Mouse (Mus musculus): ENCODE data around the gene Mtf1. TPM values are rescaled to one million over a fixed set of nuclear protein-coding genes. Genes with fewer than 3 reads are reported as not detected.
A peak's percentile ranks its signal among the peaks of the same experiment; 100 is the strongest.

The Mtf1 gene
- polyA plus RNA-seq, 1 experiment from 2014 or later, result 12.4 TPM

DNA sequence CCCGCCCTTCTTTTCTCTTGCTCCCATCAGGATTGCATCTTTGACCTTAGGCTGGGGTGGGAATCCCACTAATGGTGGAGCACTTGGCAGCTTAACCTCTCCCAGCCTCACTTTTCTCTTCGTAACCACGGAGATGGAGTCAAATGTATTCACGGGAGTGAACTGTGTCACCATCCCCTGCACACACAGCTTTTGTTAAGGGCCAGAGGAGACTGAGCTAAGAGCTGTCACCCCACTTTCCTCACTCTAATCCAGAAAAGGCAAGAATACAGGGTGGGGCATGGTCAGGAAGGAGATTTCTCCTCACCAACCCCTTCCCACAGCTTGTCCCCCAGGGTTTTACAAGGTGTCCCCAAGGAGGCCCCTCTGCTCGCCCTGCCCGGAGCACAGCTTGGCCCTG is 91.9 kb downstream of the Mtf1 start:
- no peak for ATAC-seq (ENCODE audit: insufficient read depth)
- H3K9ac ChIP-seq, result no peak overlapping the region
- no peaks in the 10 kb centered on the region for H3K9me3 ChIP-seq (replicated peaks)
- H3K4me2 ChIP-seq, result no peak overlapping the region
- peaks cover 6% of the 10 kb centered on the region; the same call in 1 of the 2 replicates for H3K4me1 ChIP-seq (replicated peaks)
- peaks cover 74% of the 10 kb centered on the region for H3K27me3 ChIP-seq
- H3K4me3 ChIP-seq (replicated peaks), result no peak overlapping the region
- H3K27ac ChIP-seq (replicated peaks), result no peak overlapping the region
- no peaks in the 10 kb centered on the region for H3K36me3 ChIP-seq (replicated peaks)
- WGBS (ENCODE audit: insufficient replicate concordance), result 24% methylated on average over 6 of the region's 6 CpGs

GRCm38 (mm10) chr4:124894508-124895428 is 92.9 kb downstream of the Mtf1 start:
- no peak for ATAC-seq (ENCODE audit: insufficient read depth)
- H3K9ac ChIP-seq, result no peak overlapping the region
- H3K4me1 ChIP-seq (replicated peaks), result peaks cover 12% of the 10 kb centered on the region; the same call in 1 of the 2 replicates
- 2% methylated on average over 83 of the region's 83 CpGs for WGBS (ENCODE audit: insufficient replicate concordance)
- H3K4me3 ChIP-seq (replicated peaks), result peak overlapping the region; percentile 29; the same call in 1 of the 2 replicates
- H3K9me3 ChIP-seq (replicated peaks), result no peaks in the 10 kb centered on the region
- H3K27me3 ChIP-seq, result peaks cover 74% of the 10 kb centered on the region
- H3K27ac ChIP-seq (replicated peaks), result no peak overlapping the region
- peak overlapping the region; percentile 51 for H3K4me2 ChIP-seq
- no peaks in the 10 kb centered on the region for H3K36me3 ChIP-seq (replicated peaks)

GRCm38 (mm10) chr4:124898428-124898827 is 96.5 kb downstream of the Mtf1 start:
- Histone ChIP-seq H3K4me2 (no peak overlapping the region), H3K9me3 (replicated peaks) (no peaks in the 10 kb centered on the region), H3K27ac (replicated peaks) (no peak overlapping the region), H3K9ac (no peak overlapping the region), H3K4me1 (replicated peaks) (peaks cover 16% of the 10 kb centered on the region; the same call in 1 of the 2 replicates), H3K4me3 (replicated peaks) (no peak overlapping the region), H3K27me3 (peaks cover 60% of the 10 kb centered on the region), H3K36me3 (replicated peaks) (no peaks in the 10 kb centered on the region)
- 56% methylated on average over 10 of the region's 10 CpGs for WGBS (ENCODE audit: insufficient replicate concordance)
- ATAC-seq (ENCODE audit: insufficient read depth), result no peak

Other genes with a start within 250 kb of the Mtf1 start
- gene 3100002H09Rik, start 191.3 kb upstream of the Mtf1 start, polyA plus RNA-seq (2015; fragmentation: Nextera tagmentation; extraction: Ambion mirVana), result not detected in 2 replicates
- not detected in 2 replicates for gene Pou3f1, start 145.3 kb upstream of the Mtf1 start, polyA plus RNA-seq (2015; fragmentation: Nextera tagmentation; extraction: Ambion mirVana)
- 18.9 and 23.4 TPM in 2 replicates for gene Utp11, start 108.5 kb upstream of the Mtf1 start, polyA plus RNA-seq (2015; fragmentation: Nextera tagmentation; extraction: Ambion mirVana)
- 1.9 and 2.1 TPM in 2 replicates for gene Fhl3, start 101.4 kb upstream of the Mtf1 start, polyA plus RNA-seq (2015; fragmentation: Nextera tagmentation; extraction: Ambion mirVana)
- gene Sf3a3, start 87.3 kb upstream of the Mtf1 start, polyA plus RNA-seq (2015; fragmentation: Nextera tagmentation; extraction: Ambion mirVana), result 53.9 and 58.2 TPM in 2 replicates
- gene Inpp5b, start 60.3 kb upstream of the Mtf1 start, polyA plus RNA-seq (2015; fragmentation: Nextera tagmentation; extraction: Ambion mirVana), result 38.1 and 38.3 TPM in 2 replicates
- gene Yrdc, start 48.6 kb downstream of the Mtf1 start, polyA plus RNA-seq (2015; fragmentation: Nextera tagmentation; extraction: Ambion mirVana), result 16.4 and 21.8 TPM in 2 replicates
- 12.6 and 12.7 TPM in 2 replicates for gene 1110065P20Rik, start 49.1 kb downstream of the Mtf1 start, polyA plus RNA-seq (2015; fragmentation: Nextera tagmentation; extraction: Ambion mirVana)
- 0.03 TPM in 1 of 2 replicates, not detected in the other for gene Maneal, start 60.1 kb downstream of the Mtf1 start, polyA plus RNA-seq (2015; fragmentation: Nextera tagmentation; extraction: Ambion mirVana)
- not detected in 2 replicates for gene Epha10, start 78.8 kb downstream of the Mtf1 start, polyA plus RNA-seq (2015; fragmentation: Nextera tagmentation; extraction: Ambion mirVana)
- gene 9930104L06Rik, start 134.9 kb downstream of the Mtf1 start, polyA plus RNA-seq (2015; fragmentation: Nextera tagmentation; extraction: Ambion mirVana), result 5.2 TPM in 2 replicates
- gene Cdca8, start 137.2 kb downstream of the Mtf1 start, polyA plus RNA-seq (2015; fragmentation: Nextera tagmentation; extraction: Ambion mirVana), result 116 and 118 TPM in 2 replicates
- 0.44 and 0.67 TPM in 2 replicates for gene Rspo1, start 184.3 kb downstream of the Mtf1 start, polyA plus RNA-seq (2015; fragmentation: Nextera tagmentation; extraction: Ambion mirVana)
- gene Gnl2, start 214.5 kb downstream of the Mtf1 start, polyA plus RNA-seq (2015; fragmentation: Nextera tagmentation; extraction: Ambion mirVana), result 31.8 and 33.6 TPM in 2 replicates

Measured in liver, embryonic 15.5 days (tissue).